Mouse (Mus musculus): Measurements from ENCODE around the gene Arrdc2.

DNA sequence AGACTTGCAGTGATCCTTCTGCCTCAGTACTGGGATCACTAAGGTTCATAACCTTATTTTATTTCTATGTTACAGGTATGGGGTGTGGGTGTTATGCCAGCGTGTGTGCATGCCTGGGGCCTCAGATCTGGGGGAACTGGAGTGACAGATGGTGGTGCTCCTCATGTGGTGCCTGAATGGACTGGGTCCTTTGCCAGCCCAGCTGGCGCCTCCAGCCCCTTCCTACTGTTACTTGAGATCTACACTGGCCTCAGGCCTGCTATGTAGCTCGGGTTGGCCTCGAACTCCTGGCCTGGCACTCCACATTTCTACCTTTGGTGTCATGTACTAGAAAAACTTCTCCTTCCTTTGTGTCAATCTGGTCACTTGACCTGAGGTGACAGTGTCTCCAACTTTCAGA lies 44.7 kb upstream of the Arrdc2 start:
- TF ChIP-seq POLR2A (IDR thresholded peaks at IDR 0.05; ENCODE audit: borderline replicate concordance, extremely low read depth, low read depth, low read length) (no peak), CTCF (IDR thresholded peaks at IDR 0.05; ENCODE audit: insufficient read depth, low read length) (no peak)
